Mouse (Mus musculus): ENCODE data around the gene Eif4b.

GRCm38 (mm10) chr15:102144274-102144711 lies 70.7 kb downstream of the Eif4b start, which contains the start of gene Igfbp6:
- TF ChIP-seq ZMIZ1 (IDR thresholded peaks at IDR 0.05; ENCODE audit: low read depth, low read length), result no peak
- TF ChIP-seq POLR2A (IDR thresholded peaks at IDR 0.05; ENCODE audit: low read depth, low read length), result no peak
